Mouse (Mus musculus) T-helper 1 cell (primary cell): ENCODE measurements around the gene Itga6.

Experiments used
- in situ Hi-C: fragments of 300-600 bp; cut with MboI, MseI; formaldehyde crosslinking; loops from one replicate; pipeline ENCODE4 v1.15.1; 2025; ENCODE audit warnings: high pct_unique_total_duplicates

Gene Itga6

DNA sequence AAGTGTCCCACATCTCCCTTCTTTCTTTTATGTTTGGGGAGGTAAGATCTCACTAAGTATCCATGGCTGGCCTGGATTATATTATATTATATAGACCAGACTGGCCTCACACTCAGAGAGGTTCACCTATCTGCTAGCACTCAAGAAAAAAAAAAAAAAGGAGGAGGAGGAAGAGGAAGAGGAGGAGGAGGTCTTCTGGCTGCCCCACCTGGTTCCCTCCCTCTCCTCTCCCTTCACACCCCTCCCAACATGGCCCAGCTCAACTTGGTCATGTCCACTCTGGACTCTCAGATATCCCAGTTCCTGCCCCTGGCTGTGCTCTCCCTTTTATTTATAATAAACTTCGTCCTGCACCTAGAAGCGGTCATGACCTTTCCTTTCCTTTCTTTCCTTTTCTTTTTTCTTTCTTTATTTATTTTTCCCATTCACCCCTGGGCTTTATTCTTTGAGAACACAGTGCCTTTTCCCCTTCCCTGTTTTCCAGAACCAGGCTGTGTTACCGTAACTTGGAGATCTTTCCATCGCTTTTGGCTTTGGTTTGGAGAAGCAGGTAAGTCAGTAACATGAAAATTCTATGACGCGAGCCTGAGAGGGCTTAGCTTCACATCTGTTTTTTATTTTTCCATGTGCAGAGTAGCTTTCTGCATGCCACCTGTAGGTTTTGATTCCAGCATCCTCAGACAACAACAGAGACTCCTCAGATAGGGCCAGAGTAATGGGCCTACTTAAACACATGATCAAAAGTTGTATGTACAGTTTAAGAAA, at the start of gene Itga6:
TSS of gene Itga6 (plus strand) at position 7 of the 765 bp plus-strand sequence.
- in situ Hi-C loops: no loop called here

DNA sequence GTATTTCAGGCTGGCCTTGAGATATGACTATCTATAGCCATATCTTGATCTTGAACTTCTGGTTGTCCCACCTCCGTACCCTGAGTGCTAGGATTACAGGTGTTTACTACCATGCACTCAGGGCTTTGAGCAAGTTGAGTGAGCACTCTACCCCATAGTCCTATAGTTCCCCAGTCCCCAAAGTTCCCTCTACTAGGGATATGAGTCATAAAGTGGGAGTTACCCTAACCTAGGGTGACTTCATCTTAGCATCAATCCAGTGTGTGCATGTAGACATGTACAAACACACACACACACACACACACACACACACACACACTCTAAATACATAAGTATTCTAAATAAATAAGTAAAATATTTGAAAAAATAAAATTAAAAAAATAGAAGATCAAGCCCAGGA, 48.6 kb upstream of the Itga6 start:
- in situ Hi-C loops: no loop called here

DNA sequence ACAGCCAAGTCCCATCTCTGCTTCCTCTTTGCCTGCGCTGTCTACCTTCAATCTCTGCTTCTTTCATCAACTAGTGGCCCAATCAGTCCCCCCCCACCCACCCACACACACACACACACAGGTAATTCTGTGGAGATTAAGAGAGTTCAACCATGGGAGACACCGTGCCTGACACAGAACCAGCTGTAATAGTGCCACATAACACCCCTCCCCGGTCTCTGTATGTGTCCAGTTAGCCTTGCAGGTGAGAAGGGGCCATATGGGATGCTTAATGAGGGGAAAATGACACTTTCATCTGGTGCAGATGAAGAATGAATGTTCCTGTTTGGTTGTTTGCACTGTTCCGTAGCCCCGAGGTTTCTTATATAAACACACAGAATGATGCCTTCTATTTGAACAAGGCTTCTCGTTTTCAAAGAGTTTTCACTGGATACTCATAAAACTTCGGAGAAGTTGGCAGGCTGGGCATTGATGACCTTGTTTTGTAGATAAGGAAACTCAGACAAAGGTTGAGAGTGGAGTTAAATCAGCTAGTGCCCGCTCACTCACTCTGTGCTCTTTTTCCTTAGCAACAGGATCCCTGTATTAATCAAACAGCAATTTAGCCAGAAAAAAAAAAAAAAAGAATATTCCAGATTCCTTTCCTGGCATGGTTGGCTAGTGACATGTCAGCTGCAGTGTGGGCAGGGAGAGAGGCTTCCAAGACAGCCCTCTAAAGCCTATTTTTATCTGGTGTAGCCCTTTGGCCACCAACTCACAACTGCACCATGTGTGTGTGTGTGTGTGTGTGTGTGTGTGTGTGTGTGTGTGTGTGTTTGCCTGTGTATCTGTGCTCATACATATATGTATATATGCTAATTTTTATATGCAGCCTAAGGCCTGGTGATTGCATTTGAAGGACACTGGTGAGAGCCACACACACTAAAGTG, 47.7 kb upstream of the Itga6 start:
- in situ Hi-C loops: no loop called here

DNA sequence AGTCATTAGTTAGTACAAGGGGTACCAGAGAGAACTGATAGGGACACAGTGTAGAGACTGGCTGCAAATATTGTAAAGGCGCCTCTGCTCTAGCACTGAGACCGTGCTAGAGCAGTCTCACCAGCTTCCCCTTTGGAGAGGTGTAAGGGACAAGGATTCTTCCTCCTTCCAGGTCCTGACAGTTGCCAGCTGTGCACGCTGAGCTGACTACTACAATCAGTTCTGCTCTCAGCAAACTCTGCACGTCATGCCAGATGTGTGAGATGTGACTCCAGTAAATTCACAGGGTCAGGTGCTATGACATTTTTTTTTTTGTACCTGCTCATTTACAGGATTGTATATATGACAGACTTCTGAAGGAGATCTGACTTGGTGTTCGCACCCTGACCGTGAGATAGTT, 47.0 kb upstream of the Itga6 start:
- in situ Hi-C loops: no loop called here

DNA sequence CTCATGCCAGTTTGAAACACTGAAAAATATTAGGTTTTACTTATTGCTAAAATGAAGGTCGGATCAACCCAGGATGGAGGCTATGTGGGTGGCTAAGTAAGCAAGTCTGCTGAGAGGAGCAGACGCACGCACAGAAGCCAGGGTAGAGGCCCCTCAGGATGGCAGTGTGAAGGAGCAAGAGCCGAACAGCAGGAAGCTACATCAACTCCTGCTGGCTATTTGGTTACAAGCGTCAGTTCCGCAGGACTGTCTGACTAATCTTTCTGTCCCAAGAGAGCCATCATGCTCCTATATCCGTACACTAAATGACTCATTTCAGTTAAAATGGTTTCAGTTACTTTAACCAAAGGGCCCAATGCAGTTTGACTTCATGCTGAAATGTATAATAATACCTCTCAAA, 46.5 kb upstream of the Itga6 start:
- in situ Hi-C loops: no loop called here

DNA sequence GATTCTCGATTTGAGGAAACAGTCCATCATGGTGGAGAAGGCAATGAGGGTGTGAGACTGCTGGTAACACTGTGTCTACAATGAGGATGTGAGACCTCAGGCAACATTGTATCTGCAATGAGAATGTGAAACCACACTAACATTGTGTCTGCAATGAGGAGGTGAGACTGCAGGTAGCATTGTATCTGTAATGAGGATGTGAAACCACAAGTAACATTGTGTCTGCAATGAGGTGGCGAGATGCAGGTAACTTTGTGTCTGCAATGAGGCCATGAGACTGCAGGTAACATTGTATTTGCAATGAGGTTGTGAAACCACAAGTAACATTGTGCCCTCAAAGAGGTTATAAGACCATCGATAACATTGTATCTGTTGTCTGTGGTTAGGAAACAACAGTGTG, 44.1 kb upstream of the Itga6 start:
- in situ Hi-C loops: no loop called here

DNA sequence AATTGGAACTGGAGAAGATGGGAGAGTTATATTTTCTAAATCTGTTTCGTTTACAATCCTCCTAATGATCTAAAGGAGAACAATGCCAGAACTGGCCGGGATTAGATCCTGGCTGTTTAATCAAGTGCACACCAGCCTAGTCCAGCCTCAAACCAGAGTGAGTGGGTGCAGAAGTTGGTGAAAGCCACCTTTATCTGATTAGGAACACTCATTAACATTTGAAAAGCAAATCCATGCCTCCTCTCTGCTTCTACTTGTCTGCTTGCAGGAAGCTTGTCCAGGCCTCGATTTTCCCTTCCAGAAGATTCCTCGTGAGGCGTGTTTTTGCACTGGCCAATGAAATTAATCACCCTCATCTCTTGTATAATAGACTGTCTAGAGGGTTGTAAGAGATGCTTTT, 41.1 kb upstream of the Itga6 start:
- in situ Hi-C loops: no loop called here

DNA sequence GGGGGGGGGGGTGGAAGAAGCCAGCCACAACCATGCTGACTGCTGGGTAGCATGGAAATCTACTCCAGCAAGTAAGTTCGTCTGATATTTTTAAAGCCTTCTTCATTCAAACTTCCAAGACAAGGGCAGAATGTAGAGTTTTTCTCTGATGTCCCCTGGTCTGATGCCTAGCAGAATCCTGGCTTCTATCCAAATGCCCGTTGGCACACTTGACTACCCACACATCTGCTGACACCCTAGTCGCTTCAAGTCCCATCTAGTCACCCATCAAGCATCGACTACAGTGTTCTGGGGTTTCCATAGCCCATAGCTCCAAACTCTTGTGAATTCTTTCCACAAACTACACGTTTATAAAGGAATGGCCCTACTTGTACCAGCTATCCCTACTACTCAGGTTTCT, 36.5 kb upstream of the Itga6 start:
- in situ Hi-C loops: no loop called here

DNA sequence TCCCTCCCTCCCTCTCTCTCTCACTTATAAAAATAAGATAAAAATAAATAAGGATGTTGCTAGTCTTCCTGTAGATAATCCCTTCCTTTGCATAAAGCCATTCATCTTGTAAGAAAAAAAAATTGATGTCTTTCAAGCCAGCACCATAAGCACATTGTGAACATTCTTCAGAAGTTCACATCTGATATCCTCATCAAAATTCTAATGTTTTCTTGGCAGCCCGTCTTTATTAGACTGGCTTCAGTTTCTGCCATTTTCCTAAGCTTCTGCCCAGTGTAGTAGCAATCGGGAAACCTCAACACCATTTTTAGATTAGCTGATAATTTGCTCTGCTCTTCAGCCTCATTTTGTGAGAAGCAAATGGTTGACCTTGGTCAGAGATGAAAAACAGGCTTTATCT, 33.8 kb upstream of the Itga6 start:
- in situ Hi-C loops: no loop called here

DNA sequence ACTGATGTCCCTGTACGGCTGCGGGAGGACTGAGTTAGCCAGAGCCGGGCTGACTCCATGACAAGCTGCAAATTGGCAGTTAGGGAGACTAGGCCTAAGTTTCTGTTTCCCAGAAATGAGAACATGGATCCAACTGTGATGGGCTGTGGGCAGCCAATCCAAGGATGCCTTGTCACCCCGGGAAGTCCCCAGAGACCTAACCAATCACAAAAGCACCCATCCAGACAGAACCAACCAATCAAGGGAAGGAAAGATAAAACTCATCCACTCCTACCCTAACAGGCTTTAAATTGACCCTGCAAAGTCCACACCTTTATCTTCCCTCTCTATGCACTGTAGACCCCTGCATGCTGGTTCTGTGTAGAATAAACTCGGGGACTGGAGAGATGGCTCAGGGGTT, 31.0 kb upstream of the Itga6 start:
- in situ Hi-C loops: no loop called here

DNA sequence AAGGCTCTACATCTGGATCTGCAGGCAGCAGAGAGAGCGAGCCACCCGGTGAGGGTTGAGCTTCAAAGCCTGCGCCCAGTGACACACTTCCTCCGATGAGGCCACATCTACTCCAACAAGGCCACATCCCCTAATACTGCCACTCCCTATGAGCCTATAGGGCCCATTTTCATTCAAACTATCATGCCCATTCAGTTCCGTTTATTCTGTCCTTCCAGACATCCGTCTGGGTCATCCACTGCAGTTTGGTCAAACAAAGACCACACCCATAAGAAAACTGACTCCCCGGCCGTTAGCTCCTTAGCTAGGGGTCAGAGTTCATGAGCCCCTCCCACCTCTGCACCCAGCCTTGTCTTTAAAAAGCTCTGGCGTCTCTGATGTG, 26.4 kb upstream of the Itga6 start:
- in situ Hi-C loops: no loop called here

DNA sequence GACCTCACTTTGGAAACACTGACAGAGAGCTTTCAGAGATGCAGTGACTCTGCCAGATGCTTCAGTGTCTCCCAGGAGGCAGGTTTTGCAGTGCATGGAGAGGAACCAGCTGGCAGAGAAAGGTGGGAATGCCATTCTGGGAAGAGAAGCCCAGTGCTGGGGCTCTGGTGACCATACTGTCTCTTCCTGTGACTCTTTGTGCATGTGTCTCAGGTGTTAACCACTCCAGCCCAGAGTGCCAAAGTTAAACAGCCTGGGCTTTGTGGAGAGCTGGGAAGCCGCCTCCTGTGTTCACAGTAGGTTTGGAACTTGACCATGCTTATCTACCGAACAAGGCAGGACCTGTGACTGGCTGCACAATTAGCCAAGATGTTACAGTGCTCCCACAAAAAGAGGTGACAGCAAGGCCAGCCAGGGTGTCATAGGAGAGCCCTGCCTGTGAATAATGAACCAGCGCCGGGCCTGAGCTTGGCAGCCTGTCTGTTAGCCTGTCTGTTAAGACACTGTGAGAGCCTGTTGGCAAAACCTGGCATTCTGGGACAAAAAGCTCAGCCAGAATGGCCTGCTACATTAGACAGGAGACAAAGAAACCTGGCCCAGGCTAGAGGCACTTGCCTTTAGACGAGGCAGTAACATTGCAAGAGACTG, 25.9 kb upstream of the Itga6 start:
- in situ Hi-C loops: loop anchor here (10.0 kb wide), 1 partner anchor 285 kb away; no protein-coding TSS in a partner anchor

DNA sequence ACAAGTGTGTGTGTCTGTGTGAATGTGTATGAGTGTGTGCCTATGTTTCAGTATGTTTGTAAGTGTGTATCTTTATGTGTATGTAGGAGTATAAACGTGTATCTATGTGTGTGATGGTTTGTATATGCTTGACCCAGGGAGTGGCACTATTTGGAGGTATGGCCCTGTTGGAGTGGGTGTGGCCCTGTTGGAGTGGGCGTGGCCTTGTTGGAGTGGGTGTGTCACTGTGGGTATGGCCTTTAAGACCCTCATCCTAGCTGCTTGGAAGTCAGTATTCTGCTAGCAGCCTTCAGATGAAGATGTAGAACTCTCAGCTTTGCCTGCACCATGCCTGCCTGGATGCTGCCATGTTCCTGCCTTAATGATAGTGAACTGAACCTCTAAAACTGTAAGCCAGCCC, 24.9 kb upstream of the Itga6 start:
- in situ Hi-C loops: loop anchor here (10.0 kb wide), 1 partner anchor 284 kb away; no protein-coding TSS in a partner anchor

DNA sequence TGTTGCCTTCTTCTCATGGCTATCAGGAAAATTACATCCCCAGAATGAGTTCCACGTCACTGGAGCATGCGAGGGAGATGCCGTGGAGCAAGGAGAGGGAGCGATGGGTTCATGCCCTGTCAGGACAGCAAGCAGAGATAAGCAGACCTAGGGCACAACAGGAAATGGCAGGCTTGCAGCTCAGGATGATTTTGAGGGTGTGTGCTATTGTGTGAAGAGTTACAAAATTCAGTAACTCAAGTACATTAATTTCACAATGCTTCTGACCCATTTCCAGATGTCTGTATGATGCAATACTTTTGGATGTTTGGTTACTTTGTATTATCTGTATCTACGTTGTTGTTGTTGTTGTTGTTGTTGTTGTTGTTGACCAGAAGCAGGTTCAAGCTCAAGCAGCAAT, 22.5 kb upstream of the Itga6 start:
- in situ Hi-C loops: loop anchor here (10.0 kb wide), 1 partner anchor 282 kb away; no protein-coding TSS in a partner anchor

DNA sequence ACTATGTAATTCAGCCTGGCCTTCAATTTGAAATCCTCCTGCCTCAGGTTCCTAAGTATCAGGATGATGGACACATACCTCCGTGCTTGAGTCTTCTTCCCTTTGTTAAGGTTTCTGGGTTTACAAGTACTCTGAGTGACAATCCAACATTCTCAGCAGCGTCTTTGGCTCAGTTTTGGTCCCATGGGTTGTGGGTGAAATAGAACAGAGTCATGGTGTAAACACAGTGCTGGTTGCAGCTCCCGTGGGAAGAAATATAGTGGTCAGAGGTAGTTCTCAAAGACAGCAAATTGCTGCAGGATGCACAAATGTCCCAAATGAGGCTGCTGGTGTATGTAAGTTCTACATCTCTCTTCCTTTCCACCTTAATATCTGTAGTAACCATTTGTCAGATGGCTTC, 21.8 kb upstream of the Itga6 start:
- in situ Hi-C loops: loop anchor here (10.0 kb wide), 1 partner anchor 281 kb away; no protein-coding TSS in a partner anchor

DNA sequence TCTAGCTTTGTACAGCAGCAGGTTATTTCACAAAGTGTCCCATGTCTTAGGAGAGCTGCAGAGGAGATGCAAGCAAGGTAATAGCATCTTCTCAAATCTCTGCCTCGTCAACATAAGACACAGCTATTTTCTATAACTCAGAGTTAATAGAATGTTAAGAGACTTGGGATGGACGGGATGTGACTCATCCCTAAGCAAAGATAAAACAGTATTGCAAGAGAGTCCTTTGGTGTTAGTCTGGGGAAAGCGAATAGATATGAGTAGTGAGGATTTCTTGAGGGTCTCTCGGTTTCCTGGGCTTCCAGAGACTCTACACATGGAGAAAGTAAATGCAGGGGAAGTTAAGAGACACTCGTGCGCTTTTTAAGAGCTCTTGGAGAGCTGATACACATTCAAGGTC, 21.4 kb upstream of the Itga6 start:
- in situ Hi-C loops: loop anchor here (10.0 kb wide), 1 partner anchor 281 kb away; no protein-coding TSS in a partner anchor

DNA sequence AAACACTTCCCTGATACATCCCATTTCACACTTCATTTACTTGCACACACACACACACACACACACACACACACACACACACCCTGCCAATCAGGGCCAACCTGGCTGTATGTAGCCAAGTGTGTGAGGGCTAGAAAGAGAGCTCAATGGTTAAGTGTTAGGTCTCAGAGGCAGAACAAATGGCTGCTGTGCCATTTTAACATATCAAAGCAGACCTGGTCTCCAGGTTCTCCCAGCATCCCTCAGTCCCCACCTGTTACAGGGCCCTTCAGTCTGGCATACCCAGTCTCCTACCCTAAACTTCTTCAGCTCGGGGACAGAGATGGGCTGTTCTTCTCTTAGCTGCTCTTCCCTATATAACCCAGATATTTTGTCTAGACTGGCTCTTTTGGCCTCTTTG, 20.0 kb upstream of the Itga6 start:
- in situ Hi-C loops: loop anchor here (10.0 kb wide), 1 partner anchor 279 kb away; no protein-coding TSS in a partner anchor

DNA sequence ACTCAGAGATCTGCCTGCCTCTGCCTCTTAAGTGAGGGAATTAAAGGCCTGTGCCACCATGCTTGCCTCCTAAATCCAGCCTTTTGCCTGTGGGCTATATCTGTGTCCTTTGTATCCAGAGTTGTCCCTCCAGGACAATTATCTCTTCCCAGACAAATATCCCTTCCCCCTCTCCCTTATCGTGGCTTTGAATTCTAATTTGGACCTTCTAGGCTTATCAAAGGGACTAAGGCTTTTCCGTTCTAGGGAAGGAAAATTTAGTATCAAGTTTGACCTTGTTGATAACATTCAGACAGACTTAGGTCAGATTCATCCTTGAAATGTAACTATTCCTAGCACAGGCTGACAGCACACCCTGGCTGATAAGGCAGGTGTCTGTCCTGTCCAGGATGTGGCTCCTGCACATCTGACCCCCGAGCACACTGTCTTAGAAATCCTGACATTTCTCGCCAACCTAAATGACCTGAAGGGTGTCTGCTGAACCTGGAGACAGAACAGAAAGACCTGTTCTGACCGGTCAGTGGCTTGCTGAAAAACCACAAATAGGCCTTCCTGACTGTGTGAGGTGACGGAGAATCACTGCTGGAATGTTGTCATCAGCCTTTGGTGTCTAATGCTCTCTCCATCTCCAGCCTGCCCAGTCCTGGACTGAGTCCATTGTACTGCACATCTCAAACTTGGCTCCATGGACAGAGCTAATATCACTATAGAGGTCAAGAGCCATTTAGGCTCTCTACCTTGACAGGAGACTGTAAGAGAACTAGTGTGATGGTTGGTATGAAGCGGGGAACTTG, 18.3 kb upstream of the Itga6 start:
- in situ Hi-C loops: loop anchor here (10.0 kb wide), 1 partner anchor 278 kb away; no protein-coding TSS in a partner anchor

DNA sequence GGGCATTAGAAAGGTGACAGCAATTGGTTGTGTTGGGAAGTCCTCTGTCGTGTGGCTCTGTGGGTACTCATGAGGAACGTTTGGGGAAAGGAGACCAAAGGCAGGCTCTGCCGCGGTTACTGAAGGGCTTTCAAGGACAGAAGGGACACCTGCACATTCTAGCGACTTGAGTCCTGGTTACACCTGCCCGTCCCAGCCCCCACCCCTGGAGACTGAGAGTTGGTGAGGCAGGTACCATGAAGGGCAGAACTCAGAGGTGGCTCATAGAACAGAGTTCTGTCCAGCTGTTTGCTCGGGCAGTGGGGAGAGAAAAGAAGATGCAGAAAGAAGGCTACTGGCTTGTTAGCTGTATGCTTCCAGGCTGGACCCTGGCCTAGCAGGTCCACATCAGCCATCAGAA, 17.1 kb upstream of the Itga6 start:
- in situ Hi-C loops: loop anchor here (10.0 kb wide), 1 partner anchor 276 kb away; no protein-coding TSS in a partner anchor

DNA sequence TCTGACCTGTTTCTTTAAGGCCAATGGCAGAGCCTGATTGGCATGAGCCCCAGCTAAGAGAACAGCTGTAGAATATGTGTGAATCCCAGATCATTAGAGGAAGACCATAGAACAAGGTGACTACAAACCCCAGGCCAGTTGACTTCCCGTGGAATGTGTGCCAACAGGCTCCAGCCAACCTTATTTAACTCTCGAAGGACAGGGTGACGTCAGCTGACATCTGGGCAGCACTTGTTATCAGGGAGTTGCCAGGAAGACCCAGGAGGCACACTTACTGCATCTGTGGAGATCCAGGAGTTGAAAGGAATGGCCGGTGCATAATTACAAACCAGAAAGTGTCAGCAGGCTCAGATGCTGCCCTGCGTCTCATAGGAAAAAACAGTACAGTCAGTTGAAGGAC, 16.6 kb upstream of the Itga6 start:
- in situ Hi-C loops: loop anchor here (10.0 kb wide), 1 partner anchor 276 kb away; no protein-coding TSS in a partner anchor
